Mouse (Mus musculus) lung, adult 2 months (tissue): Measurements from ENCODE around the gene Myh9.

Experiments used
- CTCF ChIP-seq: fragments of 200-500 bp; IDR thresholded peaks from 2 replicates; pipeline ENCODE4 v1.5.1; 2011; ENCODE audit warnings: mild to moderate bottlenecking, low read length, control low read depth; ENCODE audit not compliant: insufficient read depth
- POLR2A ChIP-seq: fragments of 200-500 bp; IDR thresholded peaks from 2 replicates; pipeline ENCODE4 v1.6.1; 2011; ENCODE audit warnings: low read depth, mild to moderate bottlenecking, control low read depth, low read length, borderline replicate concordance; ENCODE audit errors: extremely low read depth

- no peak for TF ChIP-seq CTCF
- no peak for TF ChIP-seq POLR2A
These were observed 7.1 kb upstream of the Myh9 start for GRCm38 (mm10) chr15:77849039-77849436.
